Mouse (Mus musculus): ENCODE results near the gene Gabpb2.

DNA sequence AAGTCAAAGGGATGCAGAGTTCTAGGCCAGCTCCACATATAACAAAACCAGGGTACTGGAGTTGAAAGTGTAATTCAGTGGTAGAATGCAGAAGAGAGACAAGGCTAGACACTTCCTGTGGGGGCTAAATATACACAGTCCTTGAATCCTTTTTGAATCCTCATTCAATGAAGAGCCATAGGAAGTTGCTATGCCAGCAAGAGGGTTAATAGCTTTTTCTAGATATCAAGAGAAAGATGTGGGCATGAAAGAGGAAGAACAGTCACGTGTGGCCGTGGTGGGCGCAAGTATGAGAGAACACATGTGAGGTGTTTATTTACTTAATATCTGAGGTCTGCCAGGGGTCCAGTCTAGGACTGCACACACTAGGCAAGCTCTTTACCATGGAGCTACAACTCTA, 81.4 kb downstream of the Gabpb2 start:
- TF ChIP-seq EP300 (IDR thresholded peaks at IDR 0.05; ENCODE audit: low read depth) (no peak), CTCF (IDR thresholded peaks at IDR 0.05; ENCODE audit: low read depth) (no peak)

Measured in liver, embryonic 14.5 days (tissue).